Mouse (Mus musculus): ENCODE measurements around the gene Efna3.

Gene Efna3

DNA sequence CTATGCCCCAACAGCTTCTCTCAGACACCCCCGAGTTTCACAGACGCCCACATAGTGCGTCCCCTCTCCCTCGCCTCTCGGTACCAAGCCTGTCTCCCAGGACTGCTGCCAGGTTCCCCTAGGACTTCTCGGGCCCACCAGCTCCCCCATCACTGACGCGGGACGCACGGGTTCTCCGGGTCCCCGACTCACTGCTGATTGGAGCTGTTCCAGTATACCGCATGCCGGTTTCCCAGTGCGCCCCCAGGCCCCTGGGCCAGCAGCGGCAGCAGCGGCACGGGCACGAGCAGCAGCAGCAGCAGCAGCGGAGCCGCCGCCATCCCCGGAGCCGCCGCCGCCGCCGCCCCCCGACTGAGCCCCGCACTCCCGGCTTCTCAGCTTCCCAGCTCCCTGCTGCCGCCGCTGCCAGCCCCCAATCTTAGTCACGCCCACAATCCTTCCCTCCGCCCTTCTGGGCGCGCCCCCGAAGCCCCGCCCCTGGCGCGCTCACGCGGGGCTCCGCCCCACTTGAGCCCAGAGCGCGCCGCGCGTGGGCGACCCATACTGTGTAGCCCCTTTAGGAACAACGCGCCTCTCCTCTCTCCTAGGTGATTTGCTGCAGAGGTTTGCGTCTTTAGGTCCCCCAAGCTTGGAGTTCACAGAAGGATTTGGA lies at the start of gene Efna3:
Efna3 (minus strand) TSS at position 452 of the 652 bp plus-strand sequence.
- peak; percentile 88 for DNase-seq (ENCODE audit: low read depth, low spot score)

DNA sequence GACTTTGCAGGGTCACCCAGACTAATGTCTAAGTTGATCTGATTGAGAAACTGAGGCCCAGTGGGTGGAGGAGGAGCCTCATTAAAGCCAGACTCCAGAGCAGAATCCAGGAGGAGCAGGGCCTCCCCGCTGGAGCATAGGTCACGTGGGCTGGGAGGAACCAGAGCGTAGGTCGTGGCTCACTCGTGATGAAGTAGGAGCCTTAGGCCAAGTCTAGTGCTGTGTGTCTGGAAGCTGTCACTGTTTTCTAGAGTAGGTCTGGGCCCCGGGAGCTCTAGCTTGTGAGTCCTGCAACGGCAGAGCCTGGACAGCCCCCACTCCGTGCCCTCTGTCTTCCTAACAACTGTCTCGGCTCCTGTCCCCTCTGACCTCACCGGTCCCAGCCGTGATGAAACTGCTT lies 44.6 kb upstream of the Efna3 start:
- peak; percentile 61 for DNase-seq (ENCODE audit: low read depth, low spot score)

DNA sequence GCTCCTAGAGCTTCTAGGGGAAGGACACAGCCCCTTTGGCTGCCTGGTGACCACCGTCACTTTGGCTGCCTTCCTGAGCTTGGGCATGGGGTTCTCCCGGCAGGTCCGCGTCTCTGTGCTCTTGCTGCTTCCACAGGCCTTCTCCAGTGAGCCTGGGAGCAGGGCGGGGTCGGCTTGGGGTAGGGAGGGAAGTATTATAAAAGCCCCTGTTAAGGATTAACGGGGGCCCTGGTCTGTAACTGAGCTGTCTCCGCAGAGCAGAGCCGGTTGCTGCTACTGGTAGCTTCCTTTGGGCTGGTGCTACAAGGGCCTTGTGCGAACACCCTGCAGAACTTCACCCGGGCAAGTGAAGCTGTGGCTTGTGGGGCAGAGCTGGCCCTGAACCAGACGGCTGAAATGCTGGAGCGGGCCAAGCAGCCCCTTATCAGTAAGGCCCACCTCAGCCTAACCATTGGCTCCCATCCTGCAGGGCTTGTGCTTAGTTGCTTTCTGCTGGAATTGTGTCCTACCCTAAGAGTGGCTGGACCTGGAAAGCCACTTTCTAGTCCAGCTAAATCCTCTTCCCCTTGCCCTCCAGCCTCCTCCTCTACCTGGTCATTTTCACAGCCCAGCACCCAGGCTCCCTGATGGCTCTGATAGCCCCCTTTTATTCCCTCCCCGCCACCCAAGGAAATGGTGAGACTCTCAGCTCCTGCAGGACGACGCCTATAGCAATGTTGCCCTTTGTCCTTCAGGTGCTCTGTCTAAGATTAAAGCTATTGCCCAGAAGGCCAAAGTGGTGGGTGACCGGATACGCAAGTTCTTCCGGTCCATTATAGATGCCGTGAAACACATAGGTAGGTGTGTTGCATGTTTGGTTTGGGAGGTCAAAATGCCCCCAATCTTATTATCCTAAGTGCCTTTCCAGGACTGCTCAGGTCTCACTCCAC lies 43.0 kb upstream of the Efna3 start:
- no peak for DNase-seq (ENCODE audit: low read depth, low spot score)

DNA sequence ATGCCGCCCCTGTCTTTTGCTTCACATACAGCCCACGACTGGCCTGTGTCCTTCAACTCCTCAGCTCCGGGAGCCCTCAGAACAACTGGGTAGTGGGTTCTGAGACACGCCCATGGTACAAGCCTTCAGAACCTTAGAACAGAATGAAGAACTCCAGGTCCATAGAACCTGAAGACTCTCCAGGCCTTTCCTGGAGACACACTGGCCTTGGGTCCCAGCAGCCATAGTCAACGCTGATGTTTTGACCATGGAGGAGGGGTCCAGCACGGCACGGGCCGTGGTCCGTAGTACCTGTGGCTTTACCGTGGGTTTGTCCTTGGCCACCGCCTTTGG lies 42.4 kb upstream of the Efna3 start, which contains the start of gene Dcst1:
Dcst1 (minus strand) TSS at position 101 of the 333 bp plus-strand sequence.
- no peak for DNase-seq (ENCODE audit: low read depth, low spot score)

DNA sequence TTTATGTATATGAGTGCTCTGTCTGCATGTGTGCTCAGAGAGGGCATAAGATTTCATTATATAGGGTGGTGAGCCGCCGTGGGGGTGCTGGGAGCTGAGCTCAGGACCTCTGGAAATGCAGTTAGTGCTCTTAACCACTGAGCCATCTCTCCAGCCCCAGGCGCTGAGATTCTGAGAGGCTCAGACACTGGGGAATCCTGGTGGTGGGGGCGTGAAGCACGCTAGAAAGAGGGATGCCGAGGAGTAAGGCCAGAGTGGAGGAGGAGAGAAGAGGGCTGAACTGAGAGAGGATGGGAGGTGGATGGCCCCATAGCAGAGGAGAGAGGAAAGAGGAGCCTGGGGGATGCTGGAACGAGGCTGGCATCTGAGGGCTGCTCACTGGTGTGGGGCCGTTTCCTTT lies 41.9 kb upstream of the Efna3 start:
- DNase-seq (ENCODE audit: low read depth, low spot score): peak; percentile 56

DNA sequence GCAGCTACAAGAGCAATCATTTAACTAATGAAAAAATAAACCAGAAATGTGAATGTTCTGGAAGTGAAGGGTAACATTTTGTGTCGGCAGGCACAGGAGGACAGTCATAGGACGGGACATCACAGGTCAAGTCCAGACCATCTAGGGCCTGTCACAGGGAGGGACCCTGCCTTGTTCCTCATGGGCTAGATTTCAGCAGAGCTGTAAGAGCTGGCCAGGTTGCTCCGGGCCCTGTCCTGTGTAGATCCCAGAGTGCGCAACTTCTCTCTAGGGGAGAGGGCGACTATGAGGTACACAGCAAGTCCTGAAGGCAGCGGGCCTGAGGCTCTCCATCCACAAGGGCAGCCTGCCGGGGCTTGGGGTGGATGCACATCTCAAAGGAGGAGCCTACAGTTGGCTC lies 38.9 kb upstream of the Efna3 start, which contains the start of gene Dcst2:
Dcst2 (plus strand) TSS at position 301 of the 400 bp plus-strand sequence.
- no peak for DNase-seq (ENCODE audit: low read depth, low spot score)

DNA sequence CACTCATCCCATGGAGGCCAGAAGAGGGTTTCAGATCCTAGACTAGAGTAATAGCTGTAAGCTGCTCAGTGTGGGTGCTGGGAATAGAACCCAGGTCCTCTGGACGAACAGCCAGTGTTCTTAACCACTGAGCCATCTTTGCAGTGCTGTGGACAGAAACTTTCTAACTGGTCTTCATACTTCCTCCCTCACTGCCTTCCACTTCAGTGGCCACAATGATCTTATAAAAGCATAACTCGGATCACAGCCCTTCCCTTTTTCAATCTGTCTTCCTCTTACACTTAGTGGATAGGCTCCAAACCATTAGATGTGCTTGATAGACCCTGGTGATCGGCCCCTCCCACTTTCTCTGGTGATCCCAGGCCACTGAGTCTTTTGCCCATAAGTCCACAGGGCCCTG lies 37.5 kb upstream of the Efna3 start:
- no peak for DNase-seq (ENCODE audit: low read depth, low spot score)

DNA sequence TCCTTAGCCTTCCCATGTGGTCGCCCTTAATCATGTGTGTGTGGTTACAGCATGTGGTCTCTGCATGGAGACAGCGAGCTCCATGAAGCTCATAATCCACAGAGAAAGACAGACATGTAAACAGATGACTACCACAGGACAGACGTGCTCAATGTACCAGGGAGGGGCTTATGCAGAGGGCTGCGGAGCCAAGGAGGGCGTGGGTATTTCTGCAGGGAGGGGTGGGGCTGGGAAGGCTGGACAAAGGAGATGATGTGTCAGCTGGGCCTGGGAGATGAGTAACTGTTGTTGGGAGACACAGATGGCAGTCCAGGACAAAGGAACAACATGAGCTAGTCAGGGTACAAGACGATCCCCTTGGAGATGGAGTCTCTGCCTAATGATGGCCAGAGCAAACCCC lies 36.9 kb upstream of the Efna3 start:
- DNase-seq (ENCODE audit: low read depth, low spot score): peak; percentile 60

DNA sequence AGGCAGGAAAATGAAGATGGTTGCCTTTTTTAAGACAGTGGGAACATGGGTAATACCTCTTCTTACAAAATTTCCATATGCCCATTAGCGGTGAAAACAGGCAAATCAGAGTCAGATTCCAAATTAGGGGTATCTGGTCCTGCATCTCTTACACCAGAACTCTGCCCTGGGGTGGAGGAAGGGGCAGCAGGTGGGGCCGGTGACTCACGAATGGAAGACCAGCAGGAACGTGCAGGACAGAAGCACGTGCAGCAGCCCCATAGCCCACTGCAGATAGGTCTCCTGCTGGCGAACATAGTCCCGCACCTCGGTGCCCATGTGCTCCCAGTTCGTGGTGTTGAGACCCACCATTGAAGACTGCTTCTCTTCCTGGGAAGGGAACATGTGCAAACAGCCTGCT lies 33.3 kb upstream of the Efna3 start:
- no peak for DNase-seq (ENCODE audit: low read depth, low spot score)

DNA sequence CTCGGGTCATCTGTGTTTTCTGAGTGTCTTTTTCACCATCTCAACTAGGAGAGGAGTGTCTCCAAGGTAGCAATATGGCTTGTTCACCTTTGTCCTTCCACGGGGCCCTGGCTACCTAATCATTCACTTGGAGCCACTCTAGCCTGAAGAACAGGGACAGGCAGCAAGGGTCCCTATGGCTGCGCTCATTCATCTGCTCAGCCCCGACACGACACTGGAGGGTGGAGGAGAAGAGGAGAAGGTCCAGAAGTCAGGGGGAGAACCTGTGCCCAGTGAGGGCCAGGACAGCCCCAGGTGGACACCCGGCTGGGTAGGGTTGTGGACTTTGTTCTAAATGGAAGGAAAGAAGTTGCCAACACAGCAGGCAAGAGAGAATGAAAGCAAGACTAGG lies 32.7 kb upstream of the Efna3 start:
- no peak for DNase-seq (ENCODE audit: low read depth, low spot score)

DNA sequence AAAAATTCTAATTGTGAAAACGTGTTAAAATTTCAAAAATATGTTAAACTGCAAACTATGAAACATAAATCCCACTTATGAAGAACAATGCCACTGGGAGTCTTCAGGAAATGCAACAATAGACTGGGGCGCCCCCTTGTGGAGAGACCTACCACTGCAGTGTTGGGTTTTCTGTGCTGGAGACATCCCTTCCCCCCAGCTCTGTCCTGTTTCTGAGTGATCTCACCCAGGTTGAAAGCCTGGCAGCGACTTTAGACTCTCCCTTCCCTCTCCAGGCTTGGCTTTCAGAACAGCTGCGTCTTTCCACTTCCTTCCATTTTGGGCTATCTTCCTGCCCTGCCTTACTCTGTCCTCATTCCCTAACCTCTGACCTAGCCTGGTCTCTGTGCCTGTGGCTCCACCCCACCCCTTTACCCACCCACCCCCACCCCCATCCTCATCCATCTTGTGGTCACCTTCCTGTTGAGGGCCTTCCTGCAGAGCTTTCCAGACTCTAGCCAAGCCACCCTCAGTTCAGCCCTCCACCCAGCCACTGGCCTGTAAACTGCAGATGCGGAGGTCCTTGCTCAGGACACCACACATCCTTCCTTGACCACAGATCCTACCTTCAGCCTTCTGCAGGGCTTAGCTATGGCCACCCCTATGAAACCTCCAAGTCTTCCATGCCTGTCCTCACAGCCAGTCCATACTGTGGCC lies 32.2 kb upstream of the Efna3 start:
- DNase-seq (ENCODE audit: low read depth, low spot score): peak; percentile 87

DNA sequence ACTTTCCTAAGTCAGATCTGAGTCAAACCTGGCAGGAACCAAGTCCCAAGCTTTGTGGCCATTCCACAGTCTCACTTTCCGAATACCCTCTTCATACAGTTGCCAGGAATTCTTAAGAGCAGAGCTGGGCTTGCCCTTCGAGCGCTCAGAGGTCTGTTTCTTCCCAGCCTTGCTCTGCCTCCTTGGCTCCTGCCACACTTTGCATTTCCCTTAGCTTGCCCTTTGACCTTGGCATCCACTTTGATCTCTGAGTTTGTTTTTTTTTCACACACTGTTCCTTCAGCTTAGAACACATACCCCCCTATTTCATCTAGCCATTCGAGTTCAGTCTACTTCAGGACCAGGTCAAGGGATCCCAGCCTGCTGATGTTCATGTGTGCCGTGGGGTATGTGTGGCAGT lies 28.5 kb upstream of the Efna3 start:
- DNase-seq (ENCODE audit: low read depth, low spot score): no peak

DNA sequence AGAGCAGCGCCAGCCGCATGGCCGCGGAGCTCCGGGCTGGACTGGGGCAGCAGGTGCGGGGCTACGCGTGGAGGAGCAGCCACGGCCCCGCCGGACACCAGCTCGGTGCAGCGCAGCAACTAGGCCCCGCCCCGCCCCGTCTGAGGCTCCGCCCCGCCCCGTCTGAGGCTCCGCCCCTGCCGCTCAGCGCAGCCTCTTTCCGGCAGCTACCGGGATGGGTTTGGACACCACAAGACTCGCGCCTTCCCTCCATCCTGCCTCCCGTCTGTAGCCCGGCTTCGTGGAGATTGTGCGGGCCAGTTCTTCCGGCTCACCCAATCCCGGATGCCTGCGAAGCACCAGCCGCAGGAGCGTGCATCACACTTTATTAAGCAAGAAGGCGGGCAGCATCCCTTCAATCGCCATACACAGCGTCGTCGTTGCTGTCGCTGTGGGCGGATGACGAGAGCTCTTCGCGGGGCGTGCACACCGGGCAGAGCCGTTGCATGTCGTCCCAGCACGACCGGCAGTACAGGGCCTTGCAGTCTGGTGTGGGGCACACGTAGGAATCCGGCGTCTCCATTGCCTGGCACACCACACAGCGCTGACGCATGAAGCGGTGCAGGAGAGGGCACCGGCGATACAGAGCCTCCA lies 27.2 kb upstream of the Efna3 start, which contains the start of gene Adam15:
Adam15 (minus strand) TSS at position 128 of the 633 bp plus-strand sequence.
- peak; percentile 93 for DNase-seq (ENCODE audit: low read depth, low spot score)

DNA sequence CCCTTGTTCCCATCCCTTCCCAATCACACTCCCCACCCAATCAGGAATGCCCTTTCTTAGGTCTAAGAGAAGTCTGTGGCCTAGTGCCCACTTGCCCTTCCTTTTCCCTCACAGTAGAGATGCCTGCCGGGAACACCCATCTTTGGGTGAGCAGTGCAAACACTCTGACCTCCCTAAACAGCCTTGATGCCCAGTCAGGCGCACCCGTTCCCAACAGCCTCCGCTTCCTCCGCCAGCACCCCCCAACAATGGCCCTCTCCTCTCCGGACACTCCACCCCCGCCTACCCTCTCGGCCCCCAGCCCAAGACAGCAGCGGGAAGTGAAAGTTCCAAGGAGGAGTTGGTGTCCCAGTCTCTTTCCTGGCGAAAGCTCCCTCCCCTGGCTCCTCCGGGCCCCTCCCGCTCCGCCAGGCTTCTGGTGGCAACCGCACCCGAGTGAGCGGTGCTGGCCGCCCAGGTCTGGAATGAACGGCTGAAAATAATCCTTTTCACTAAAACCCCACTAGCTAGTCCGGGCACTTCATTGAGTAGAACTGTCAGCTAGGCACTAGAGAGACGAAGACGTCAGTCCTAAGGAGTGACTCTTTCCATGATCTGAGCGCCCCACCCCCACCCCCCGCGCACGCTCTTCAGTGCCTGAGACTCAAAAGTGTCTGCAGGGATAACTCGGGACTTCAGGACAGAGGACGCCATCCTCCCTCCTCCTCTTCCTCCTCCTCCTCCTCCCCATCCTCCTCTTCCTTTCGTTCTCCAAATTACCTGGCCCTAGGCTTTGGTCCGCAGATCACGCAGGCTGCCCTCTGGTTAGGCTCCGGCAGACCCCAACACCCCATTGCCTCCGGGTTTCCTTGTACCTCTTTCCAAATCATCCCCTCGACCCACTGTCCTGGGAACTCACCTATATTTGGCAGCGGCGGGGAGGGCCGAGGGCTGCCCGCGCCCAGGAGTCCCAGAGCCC lies 26.4 kb upstream of the Efna3 start:
- peak; percentile 86 for DNase-seq (ENCODE audit: low read depth, low spot score)

DNA sequence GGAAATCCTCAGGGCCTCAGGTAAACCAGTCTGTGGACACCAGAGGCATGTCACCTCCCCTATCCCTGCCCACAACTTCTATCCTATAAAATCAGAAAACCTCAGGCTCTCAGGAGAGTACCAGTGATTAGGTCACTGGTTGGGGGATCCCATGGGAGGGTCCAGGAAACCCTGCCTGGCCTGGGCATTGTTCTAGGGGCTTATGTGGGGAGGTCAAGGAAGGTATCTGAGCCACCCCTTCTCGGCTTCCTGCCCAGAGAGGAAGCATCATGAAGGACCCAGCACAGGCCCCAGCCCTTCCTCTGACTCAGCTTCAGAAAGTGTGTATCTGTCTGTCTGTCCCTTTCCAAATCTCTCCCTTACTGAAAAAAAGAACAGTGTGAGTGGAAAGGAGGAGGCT lies 25.2 kb upstream of the Efna3 start:
- no peak for DNase-seq (ENCODE audit: low read depth, low spot score)

DNA sequence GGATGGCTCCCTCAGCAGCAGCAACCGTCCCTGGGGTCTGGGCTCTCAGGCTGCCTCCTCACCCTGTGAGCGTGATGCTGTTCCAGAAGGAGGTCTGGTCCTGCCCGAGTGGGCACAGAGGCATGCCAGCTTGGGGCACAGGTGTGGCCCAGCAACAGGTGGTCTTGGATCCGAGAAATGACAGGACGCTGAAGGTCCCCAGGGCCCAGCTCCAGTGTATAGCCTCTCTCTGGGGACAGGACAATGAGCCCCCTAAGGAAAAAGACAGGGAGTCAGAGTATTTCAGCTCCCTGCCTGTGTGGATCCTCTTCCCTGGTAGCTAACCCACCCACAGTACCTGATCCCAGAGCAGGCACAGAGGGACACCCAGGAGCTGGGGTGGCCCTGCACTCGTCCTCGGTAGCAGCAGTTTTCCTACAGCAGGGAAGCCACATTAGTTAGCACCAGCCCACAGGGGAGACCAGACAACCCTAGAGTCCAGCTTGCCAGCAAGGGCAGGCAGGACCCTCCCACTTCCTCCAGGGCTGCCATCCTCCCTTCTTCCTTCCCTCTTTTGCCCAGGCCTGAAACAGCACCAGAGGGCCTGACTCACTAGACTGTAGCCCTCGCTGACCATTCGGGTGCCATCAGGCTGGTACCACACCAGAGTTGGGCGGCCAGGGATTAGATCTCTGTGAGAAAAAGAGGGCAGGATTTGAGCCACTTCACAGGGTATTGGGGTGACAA lies 24.2 kb upstream of the Efna3 start:
- DNase-seq (ENCODE audit: low read depth, low spot score): no peak

DNA sequence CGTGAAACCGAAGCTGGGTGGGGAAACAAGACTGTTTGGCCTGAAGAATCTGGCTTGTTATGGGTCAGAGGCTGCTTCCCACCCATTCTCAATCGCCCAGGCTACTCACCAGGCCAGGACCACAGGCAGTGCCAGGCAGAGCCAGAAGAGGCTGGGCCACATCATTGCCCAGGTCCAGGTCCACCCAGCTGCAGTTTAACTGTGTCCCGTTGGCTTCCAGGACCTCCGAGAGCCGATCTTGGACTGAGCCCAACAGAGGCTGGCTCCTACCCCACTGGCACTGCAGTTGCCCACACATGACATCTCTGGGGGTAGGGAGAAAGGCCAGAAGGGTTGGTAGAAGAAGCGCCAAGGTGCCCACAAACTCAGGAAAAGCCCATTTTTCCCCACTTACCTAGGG lies 20.5 kb upstream of the Efna3 start:
- no peak for DNase-seq (ENCODE audit: low read depth, low spot score)

DNA sequence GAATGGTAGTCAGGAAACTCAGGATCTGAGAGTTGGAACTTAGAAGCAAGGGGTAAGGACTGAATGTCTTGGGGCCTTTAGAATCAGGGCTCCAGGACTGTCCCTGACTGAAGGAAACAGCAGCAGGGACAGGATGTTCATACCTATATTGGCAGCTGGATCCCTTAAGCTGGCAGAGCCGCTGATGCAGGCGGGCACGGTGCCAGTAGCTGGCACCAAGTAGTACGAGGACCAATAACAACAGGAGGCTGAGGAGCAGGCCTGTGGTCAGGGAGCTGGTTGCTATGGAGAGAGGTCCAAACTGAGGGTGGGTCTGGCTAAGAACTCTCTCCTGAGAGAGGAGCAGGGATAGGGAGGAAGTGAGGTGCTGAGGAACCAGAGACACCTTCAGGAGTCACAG lies 19.0 kb upstream of the Efna3 start:
- no peak for DNase-seq (ENCODE audit: low read depth, low spot score)

DNA sequence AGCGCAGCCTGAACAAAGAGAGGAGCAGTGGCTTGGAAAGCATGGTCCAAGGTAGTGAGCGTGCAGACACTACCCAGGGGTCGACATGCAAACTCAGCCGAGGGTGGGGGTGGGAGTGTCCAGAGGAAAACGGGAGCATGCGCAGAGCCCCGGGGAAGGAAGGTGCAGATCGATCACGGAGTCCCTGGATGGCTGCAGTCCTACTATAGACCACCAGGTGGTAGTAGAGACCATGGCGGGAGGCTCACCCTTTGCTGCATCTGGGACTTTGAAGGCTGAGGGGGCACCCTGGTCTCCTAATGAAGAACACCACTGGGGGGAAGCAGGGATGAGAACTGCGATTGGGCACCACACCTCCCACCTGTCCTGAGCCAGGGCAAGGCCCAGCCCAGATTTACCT lies 17.7 kb upstream of the Efna3 start:
- peak; percentile 92 for DNase-seq (ENCODE audit: low read depth, low spot score)

DNA sequence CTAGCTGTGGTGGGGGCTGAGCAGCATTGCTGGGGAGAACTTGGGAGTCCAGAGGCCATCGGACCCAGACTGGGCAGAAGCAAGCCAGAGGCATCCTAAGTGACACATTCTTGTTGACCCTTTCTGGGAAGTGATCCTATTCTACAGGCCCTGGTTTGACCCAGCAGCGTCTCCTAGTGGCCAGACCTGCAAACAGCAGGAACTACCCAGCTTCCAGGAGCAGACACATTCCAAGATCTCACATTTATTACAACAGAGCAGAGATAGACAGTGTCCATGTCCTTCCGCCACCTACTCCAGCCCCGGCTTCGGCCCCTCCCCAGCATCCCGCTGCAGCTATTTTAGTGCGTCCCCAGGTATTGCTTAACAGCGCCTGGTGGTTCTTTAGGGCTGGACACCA lies 16.7 kb upstream of the Efna3 start:
- DNase-seq (ENCODE audit: low read depth, low spot score): peak; percentile 92

Measured in ZHBTc4 (cell line).